Mouse (Mus musculus) MEL (cell line): ENCODE results near the gene Rpa2. TPM values are rescaled to one million over a fixed set of nuclear protein-coding genes. Genes with fewer than 3 reads are reported as not detected.

Experiments
- DNase-seq: peaks from one replicate; pipeline ENCODE4 v3.0.0; 2011; ENCODE audit warnings: low read depth, low spot score
- H3K27ac ChIP-seq: 2 replicates; pipeline ENCODE4 v1.5.1; 2012; ENCODE audit warnings: low read depth, mild to moderate bottlenecking, control low read depth, low read length, moderate library complexity; ENCODE audit not compliant: control insufficient read depth
- H3K27me3 ChIP-seq, 2 experiments: fragments of 150-350 bp in 1 of 2; sonication (generic) in 1 of 2; 2 replicates each; pipeline ENCODE4 v1.6.1; 2012; ENCODE audit warnings: low read length in 2 of 2, mild to moderate bottlenecking in 2 of 2, improper control_type of control experiment in 1 of 2, moderate library complexity in 1 of 2; ENCODE audit not compliant: insufficient read depth in 2 of 2, control insufficient read depth in 1 of 2
- H3K36me3 ChIP-seq, 2 experiments: 2 replicates each; pipeline ENCODE4 v1.6.1; 2012 to 2014; ENCODE audit warnings: low read length in 2 of 2, improper control_type of control experiment in 1 of 2, inconsistent platforms in 1 of 2, mild to moderate bottlenecking in 1 of 2; ENCODE audit not compliant: insufficient read depth in 2 of 2, control insufficient read depth in 1 of 2
- H3K4me1 ChIP-seq, 2 experiments: fragments of 150-350 bp in 1 of 2; sonication (generic) in 1 of 2; 2 replicates each; pipeline ENCODE4 v1.6.1; 2012; ENCODE audit warnings: low read length in 2 of 2, improper control_type of control experiment in 1 of 2, mild to moderate bottlenecking in 1 of 2; ENCODE audit not compliant: insufficient read depth in 2 of 2, control insufficient read depth in 1 of 2
- H3K4me3 ChIP-seq, 2 experiments: fragments of 150-350 bp in 1 of 2; sonication (generic) in 1 of 2; 2 replicates each; pipeline ENCODE4 v1.5.1; 2012; ENCODE audit warnings: low read depth in 2 of 2, low read length in 2 of 2, mild to moderate bottlenecking in 2 of 2, moderate library complexity in 2 of 2, control low read depth in 1 of 2, improper control_type of control experiment in 1 of 2; ENCODE audit not compliant: control insufficient read depth in 1 of 2, insufficient read depth in 1 of 2
- H3K79me2 ChIP-seq: 2 replicates; pipeline ENCODE4 v1.6.1; 2012; ENCODE audit warnings: mild to moderate bottlenecking, low read length, moderate library complexity; ENCODE audit not compliant: control insufficient read depth, poor library complexity, insufficient read depth
- H3K9ac ChIP-seq: 2 replicates; pipeline ENCODE4 v1.6.1; 2012; ENCODE audit warnings: low read depth, mild to moderate bottlenecking, control low read depth, low read length, moderate library complexity; ENCODE audit not compliant: control insufficient read depth, poor library complexity, severe bottlenecking
- H3K9me3 ChIP-seq: fragments of 150-350 bp; sonication (generic); replicated peaks from 2 replicates; pipeline ENCODE4 v1.6.1; 2012; ENCODE audit warnings: mild to moderate bottlenecking, low read length, improper control_type of control experiment, moderate library complexity; ENCODE audit not compliant: insufficient read depth
- CHD2 ChIP-seq: IDR thresholded peaks from 2 replicates; pipeline ENCODE4 v1.6.1; 2011; ENCODE audit warnings: low read length, improper control_type of control experiment
- CTCF ChIP-seq, 3 experiments: IDR thresholded peaks in 2 of 3; conservative IDR thresholded peaks in 1 of 3; 2 replicates each; pipeline ENCODE4 v1.5.1; 2011 to 2012; ENCODE audit warnings: low read length in 3 of 3, low read depth in 2 of 3, mild to moderate bottlenecking in 2 of 3, improper control_type of control experiment in 1 of 3, inconsistent platforms in 1 of 3, mixed read lengths in 1 of 3, moderate library complexity in 1 of 3; ENCODE audit not compliant: control insufficient read depth in 1 of 3, insufficient read depth in 1 of 3, poor library complexity in 1 of 3, severe bottlenecking in 1 of 3
- E2F4 ChIP-seq: IDR thresholded peaks from 2 replicates; pipeline ENCODE4 v1.6.1; 2011; ENCODE audit warnings: low read depth, low read length, improper control_type of control experiment, borderline replicate concordance
- ETS1 ChIP-seq: IDR thresholded peaks from 2 replicates; pipeline ENCODE4 v1.6.1; 2012; ENCODE audit warnings: low read depth, mild to moderate bottlenecking, inconsistent platforms, low read length, improper control_type of control experiment, moderate library complexity
- GABPA ChIP-seq: IDR thresholded peaks from 2 replicates; pipeline ENCODE4 v1.6.1; 2012; ENCODE audit warnings: low read depth, mild to moderate bottlenecking, inconsistent platforms, low read length, improper control_type of control experiment, moderate library complexity
- GATA1 ChIP-seq: IDR thresholded peaks from 2 replicates; pipeline ENCODE4 v1.6.1; 2011; ENCODE audit warnings: low read depth, low read length, improper control_type of control experiment
- JUND ChIP-seq: IDR thresholded peaks from 2 replicates; pipeline ENCODE4 v1.6.1; 2011; ENCODE audit warnings: low read depth, mild to moderate bottlenecking, improper control_type of control experiment, low read length
- MAFK ChIP-seq: IDR thresholded peaks from 2 replicates; pipeline ENCODE4 v1.6.1; 2011; ENCODE audit warnings: low read depth, mild to moderate bottlenecking, low read length, improper control_type of control experiment, borderline replicate concordance
- MAX ChIP-seq: IDR thresholded peaks from 2 replicates; pipeline ENCODE4 v1.6.1; 2011; ENCODE audit warnings: low read length, improper control_type of control experiment
- MAZ ChIP-seq: IDR thresholded peaks from 2 replicates; pipeline ENCODE4 v1.6.1; 2012; ENCODE audit warnings: low read depth, mild to moderate bottlenecking, inconsistent platforms, low read length, improper control_type of control experiment
- MEF2A ChIP-seq: IDR thresholded peaks from 2 replicates; pipeline ENCODE4 v1.6.1; 2014; ENCODE audit warnings: low read depth, mild to moderate bottlenecking, inconsistent platforms, low read length, improper control_type of control experiment; ENCODE audit not compliant: poor library complexity, insufficient replicate concordance, severe bottlenecking; ENCODE audit errors: extremely low read depth
- MXI1 ChIP-seq: IDR thresholded peaks from 2 replicates; pipeline ENCODE4 v1.6.1; 2011; ENCODE audit warnings: mild to moderate bottlenecking, low read depth, low read length, improper control_type of control experiment
- MYB ChIP-seq: IDR thresholded peaks from 2 replicates; pipeline ENCODE4 v1.6.1; 2011; ENCODE audit warnings: mild to moderate bottlenecking, low read depth, low read length, improper control_type of control experiment
- MYC ChIP-seq: IDR thresholded peaks from 2 replicates; pipeline ENCODE4 v1.6.1; 2011; ENCODE audit warnings: low read depth, mild to moderate bottlenecking, low read length, improper control_type of control experiment, moderate library complexity
- NELFE ChIP-seq: IDR thresholded peaks from 2 replicates; pipeline ENCODE4 v1.6.1; 2011; ENCODE audit warnings: low read depth, low read length, improper control_type of control experiment
- NRF1 ChIP-seq: IDR thresholded peaks from 2 replicates; pipeline ENCODE4 v1.6.1; 2014; ENCODE audit warnings: low read depth, mild to moderate bottlenecking, inconsistent platforms, low read length, improper control_type of control experiment, moderate library complexity; ENCODE audit not compliant: poor library complexity, insufficient read depth, severe bottlenecking
- POLR2AphosphoS2 ChIP-seq: IDR thresholded peaks from 2 replicates; pipeline ENCODE4 v1.6.1; 2011; ENCODE audit warnings: low read length, improper control_type of control experiment
- POLR2AphosphoS5 ChIP-seq: IDR thresholded peaks from 2 replicates; pipeline ENCODE4 v1.6.1; 2012; ENCODE audit warnings: low read depth, borderline replicate concordance, mild to moderate bottlenecking, inconsistent platforms, low read length, moderate library complexity, mixed read lengths
- RAD21 ChIP-seq: IDR thresholded peaks from 2 replicates; pipeline ENCODE4 v1.6.1; 2011; ENCODE audit warnings: mild to moderate bottlenecking, low read depth, low read length, improper control_type of control experiment
- SIN3A ChIP-seq: IDR thresholded peaks from 2 replicates; pipeline ENCODE4 v1.6.1; 2012; ENCODE audit warnings: low read length, improper control_type of control experiment, inconsistent platforms
- SMC3 ChIP-seq: IDR thresholded peaks from 2 replicates; pipeline ENCODE4 v1.6.1; 2011; ENCODE audit warnings: low read depth, low read length, improper control_type of control experiment
- TBP ChIP-seq: IDR thresholded peaks from 2 replicates; pipeline ENCODE4 v1.8.0; 2011; ENCODE audit warnings: low read depth, low read length, improper control_type of control experiment
- TCF12 ChIP-seq: IDR thresholded peaks from 2 replicates; pipeline ENCODE4 v1.6.1; 2014; ENCODE audit warnings: low read depth, mild to moderate bottlenecking, inconsistent platforms, low read length, improper control_type of control experiment, moderate library complexity
- UBTF ChIP-seq: IDR thresholded peaks from 2 replicates; pipeline ENCODE4 v1.6.1; 2012; ENCODE audit warnings: low read depth, mild to moderate bottlenecking, inconsistent platforms, low read length, improper control_type of control experiment, moderate library complexity, borderline replicate concordance; ENCODE audit not compliant: insufficient read depth
- USF2 ChIP-seq, 2 experiments: IDR thresholded peaks; 2 replicates each; pipeline ENCODE4 v1.6.1; 2011 to 2012; ENCODE audit warnings: improper control_type of control experiment in 2 of 2, low read length in 2 of 2, borderline replicate concordance in 1 of 2, inconsistent platforms in 1 of 2, low read depth in 1 of 2, mild to moderate bottlenecking in 1 of 2; ENCODE audit not compliant: insufficient read depth in 1 of 2
- ZKSCAN1 ChIP-seq: IDR thresholded peaks from 2 replicates; pipeline ENCODE4 v1.6.1; 2012; ENCODE audit warnings: low read depth, mild to moderate bottlenecking, inconsistent platforms, low read length, improper control_type of control experiment, moderate library complexity
- ZMIZ1 ChIP-seq: IDR thresholded peaks from 2 replicates; pipeline ENCODE4 v1.6.1; 2012; ENCODE audit warnings: low read depth, mild to moderate bottlenecking, inconsistent platforms, low read length, improper control_type of control experiment, moderate library complexity
- ZNF384 ChIP-seq: IDR thresholded peaks from 2 replicates; pipeline ENCODE4 v1.6.1; 2012; ENCODE audit warnings: low read depth, mild to moderate bottlenecking, inconsistent platforms, low read length, improper control_type of control experiment
- polyA plus RNA-seq, 2 experiments: library from polyadenylated mRNA; stranded (reverse) in 1 of 2; unstranded in 1 of 2; fragments of >175 nt in 1 of 2; fragments of >200 nt in 1 of 2; gene quantifications; 2 replicates each; pipeline versions ENCODE4 v1.2.1 to v1.2.4; 2012; ENCODE audit warnings: low replicate concordance in 2 of 2, low read depth in 1 of 2; ENCODE audit not compliant: insufficient read length in 2 of 2, insufficient read depth in 1 of 2, missing spikeins in 1 of 2
- total RNA-seq: library from RNA; depleted of rRNA; stranded (reverse); fragments of 300-350 nt; gene quantifications from 2 replicates; pipeline ENCODE4 v1.2.3, GENCODE M21; 2012

Gene Rpa2
- total and polyA plus RNA-seq, 3 experiments, result 103 to 119 TPM; not detected in 1

DNA sequence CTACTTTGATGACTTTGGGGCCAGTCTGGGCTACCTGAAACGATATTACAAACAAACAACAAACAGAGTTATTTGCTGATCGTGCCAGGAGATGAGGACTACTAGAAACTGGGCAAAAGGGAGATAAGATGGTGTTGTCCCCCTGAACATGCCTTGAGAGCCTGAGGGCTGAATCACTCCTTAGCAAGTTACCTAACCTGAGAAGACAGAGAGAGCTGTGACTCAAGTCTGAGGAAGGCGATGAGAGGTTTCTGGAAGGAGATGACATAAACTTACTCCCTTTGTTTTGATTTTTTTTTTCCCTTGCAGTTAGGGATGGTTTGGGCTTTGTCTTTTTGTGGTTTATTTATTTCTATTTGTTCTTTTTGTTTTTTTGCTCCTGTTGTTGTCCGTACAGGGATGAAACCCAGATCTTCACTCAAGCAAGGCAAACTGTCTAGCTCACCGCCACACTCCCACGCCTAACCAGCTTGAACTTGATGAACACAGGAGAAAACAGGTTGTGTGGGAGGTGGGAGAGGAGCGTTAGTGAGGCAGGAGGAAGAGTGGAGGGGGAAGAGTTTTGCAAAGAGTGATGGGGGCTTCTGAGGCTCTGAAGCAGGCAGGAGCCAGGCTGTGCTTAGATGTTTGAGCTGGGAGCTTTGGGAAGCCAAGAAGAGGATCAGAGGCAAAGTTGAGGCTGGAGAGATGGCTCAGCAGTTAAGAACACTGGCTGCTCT lies 10.3 kb upstream of the Rpa2 start:
- no peak for DNase-seq
- Histone ChIP-seq H3K4me3 (peak overlapping the region in 1 of 2 experiments; percentile 73; a peak in 1 of 4 replicates), H3K9me3 (no peaks in the 10 kb centered on the region), H3K4me1 (peaks cover 0 to 7% of the 10 kb centered on the region in 2 experiments; a peak in 3 of 4 replicates), H3K79me2 (no peaks in the 10 kb centered on the region), H3K36me3 (no peaks in the 10 kb centered on the region; a peak in 1 of 4 replicates), H3K9ac (no peak overlapping the region), H3K27ac (no peak overlapping the region), H3K27me3 (peaks cover 17% of the 10 kb centered on the region in 2 experiments)
- TF ChIP-seq CTCF (IDR thresholded peaks at IDR 0.05 in 2 of 3, conservative IDR thresholded peaks at IDR 0.05 in 1 of 3; ENCODE audit: control insufficient read depth in 1 of 3, insufficient read depth in 1 of 3, low read depth in 2 of 3, low read length in 3 of 3, poor library complexity in 1 of 3, severe bottlenecking in 1 of 3) (no peak), MAFK (no peak), E2F4 (no peak), NELFE (no peak), ZKSCAN1 (no peak), RAD21 (no peak), ZNF384 (no peak), CHD2 (no peak), MAX (no peak), MEF2A (no peak), SIN3A (no peak), MYB (no peak), GATA1 (no peak), MXI1 (no peak), GABPA (no peak)

DNA sequence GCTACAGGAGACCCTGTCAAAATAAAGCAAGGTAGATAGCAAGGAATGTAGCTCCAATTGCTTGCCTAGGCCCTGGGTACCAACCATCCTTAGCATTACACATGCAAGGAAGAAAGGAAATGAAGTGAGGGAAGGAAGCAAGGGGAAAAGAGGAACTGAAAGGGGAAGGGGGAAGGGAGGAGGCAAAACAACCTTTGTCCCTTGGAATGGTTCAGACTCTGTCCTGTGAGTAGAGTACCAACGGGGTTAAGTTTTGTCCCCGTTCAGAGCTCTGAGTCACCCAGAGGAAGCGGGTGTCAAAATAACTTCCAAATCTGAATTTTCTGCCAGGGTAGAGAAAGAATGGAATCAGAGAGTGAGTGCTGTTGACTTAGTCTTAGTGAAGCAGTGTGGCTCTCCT lies 7.8 kb upstream of the Rpa2 start:
- Histone ChIP-seq H3K36me3 (no peaks in the 10 kb centered on the region; a peak in 1 of 4 replicates), H3K9me3 (no peaks in the 10 kb centered on the region), H3K4me3 (no peak overlapping the region), H3K4me1 (peaks cover 0 to 7% of the 10 kb centered on the region in 2 experiments; a peak in 3 of 4 replicates), H3K79me2 (no peaks in the 10 kb centered on the region), H3K27me3 (peaks cover 17% of the 10 kb centered on the region in 2 experiments), H3K9ac (no peak overlapping the region), H3K27ac (no peak overlapping the region)
- TF ChIP-seq NRF1, result no peak
- no peak for TF ChIP-seq NELFE
- TF ChIP-seq MYB, result no peak
- no peak for TF ChIP-seq TBP
- no peak for TF ChIP-seq TCF12
- TF ChIP-seq SMC3, result no peak
- TF ChIP-seq MAZ, result no peak
- TF ChIP-seq JUND, result no peak
- no peak for TF ChIP-seq MXI1
- no peak for TF ChIP-seq ZNF384
- no peak for TF ChIP-seq RAD21
- TF ChIP-seq POLR2AphosphoS5, result no peak
- no peak for TF ChIP-seq ZKSCAN1
- no peak for TF ChIP-seq POLR2AphosphoS2
- TF ChIP-seq USF2 (IDR thresholded peaks at IDR 0.05; ENCODE audit: borderline replicate concordance in 1 of 2, insufficient read depth in 1 of 2, low read depth in 1 of 2, low read length in 2 of 2), result no peak
- TF ChIP-seq MAX, result no peak
- TF ChIP-seq MYC, result no peak
- no peak for TF ChIP-seq UBTF
- no peak for TF ChIP-seq ETS1
- TF ChIP-seq ZMIZ1, result no peak
- DNase-seq, result no peak
